Mouse (Mus musculus) heart, adult 2 months (tissue): Measurements from ENCODE around the gene Sarnp.

Experiments
- CTCF ChIP-seq: fragments of 200-600 bp; IDR thresholded peaks from 2 replicates; pipeline ENCODE4 v1.8.1; 2022; ENCODE audit warnings: antibody characterized with exemption, mild to moderate bottlenecking, moderate library complexity
- EP300 ChIP-seq: fragments of 200-500 bp; IDR thresholded peaks from 2 replicates; pipeline ENCODE4 v1.6.1; 2011; ENCODE audit warnings: low read depth, low read length, control low read depth; ENCODE audit not compliant: insufficient read depth
- POLR2A ChIP-seq: fragments of 200-500 bp; IDR thresholded peaks from 2 replicates; pipeline ENCODE4 v1.6.1; 2011; ENCODE audit warnings: mild to moderate bottlenecking, low read depth, low read length, control low read depth; ENCODE audit not compliant: insufficient read depth

GRCm38 (mm10) chr10:128892246-128892645 lies 75.1 kb downstream of the Sarnp start:
- TF ChIP-seq CTCF: no peak
- TF ChIP-seq POLR2A: no peak
- no peak for TF ChIP-seq EP300
